Mouse (Mus musculus): ENCODE data around the gene Dph3.

DNA sequence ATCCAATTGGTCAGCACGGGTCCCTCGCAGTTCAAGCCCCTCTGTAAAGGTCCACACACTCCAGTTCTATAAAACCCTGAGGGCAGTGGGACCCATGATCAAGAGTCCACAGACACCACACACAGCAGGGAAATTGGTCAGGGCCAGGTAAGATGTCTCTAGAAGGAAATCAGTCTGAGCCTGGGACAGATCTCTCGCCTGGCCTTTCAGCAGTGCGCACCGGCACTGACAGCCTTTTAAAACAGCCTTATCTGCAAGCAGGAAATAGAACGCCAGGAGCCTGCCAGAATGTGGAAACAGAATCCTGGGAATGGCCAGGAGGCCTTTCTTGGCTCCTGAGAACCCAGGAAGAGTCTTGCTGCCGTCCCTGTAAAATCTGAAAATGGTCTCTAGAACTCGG is 29.7 kb downstream of the Dph3 start:
- TF ChIP-seq ETS1 (conservative IDR thresholded peaks at IDR 0.05; ENCODE audit: low read depth, low read length) (no peak), JUND (conservative IDR thresholded peaks at IDR 0.05; ENCODE audit: low read depth, low read length) (no peak), EP300 (IDR thresholded peaks at IDR 0.05; ENCODE audit: low read length) (no peak), POLR2A (IDR thresholded peaks at IDR 0.05; ENCODE audit: low read depth, low read length) (no peak), CTCF (conservative IDR thresholded peaks at IDR 0.05 in 1 of 2, IDR thresholded peaks at IDR 0.05 in 1 of 2; ENCODE audit: low read depth in 2 of 2, low read length in 2 of 2) (no peak), E2F4 (IDR thresholded peaks at IDR 0.05; ENCODE audit: insufficient replicate concordance, low read depth, low read length) (no peak), JUN (IDR thresholded peaks at IDR 0.05; ENCODE audit: insufficient read depth, low read depth, low read length) (no peak), USF1 (IDR thresholded peaks at IDR 0.05; ENCODE audit: low read depth, low read length) (no peak)
